ENCODE assay signal across 15 mouse cellular contexts in genomic region chr15:12634921-12635320, GRCm38 (mm10).
A peak's percentile ranks its signal among the peaks of the same experiment; 100 is the strongest.
DNase-seq lines count a peak whose midpoint lies in the region; ATAC-seq lines count a peak whose summit lies in the region.
"Had no signal": no experiment of that assay in that cellular context is flagged by ENCODE, and none has a peak within 500 bp of the region (broad histone marks: within the 10 kb centered on the region; RNA-seq: fewer than 3 reads in every experiment).

No protein-coding gene starts in this region.

- H3K9ac ChIP-seq in hindbrain, embryonic 16.5 days (ENCODE audit: low read depth, low read length): no peak overlapping the region
- no peak overlapping the region for H3K9ac ChIP-seq in hindbrain, embryonic 13.5 days
- no peak overlapping the region for H3K9ac ChIP-seq in neural tube, embryonic 13.5 days
- H3K9ac ChIP-seq: forebrain, postnatal 0 days had no signal

- no peaks in the 10 kb centered on the region for H3K27me3 ChIP-seq in heart, embryonic 10.5 days (ENCODE audit: insufficient read depth, poor library complexity, severe bottlenecking)
- H3K27me3 ChIP-seq in hindbrain, embryonic 16.5 days (replicated peaks; ENCODE audit: control insufficient read depth, insufficient read depth, low read length): no peaks in the 10 kb centered on the region
- H3K27me3 ChIP-seq in hindbrain, embryonic 13.5 days: no peaks in the 10 kb centered on the region
- H3K27me3 ChIP-seq in neural tube, embryonic 13.5 days: no peaks in the 10 kb centered on the region

- intact Hi-C loops in heart, postnatal 25 days (cut with DNase I): no loop called here

- DNase-seq in heart, embryonic 10.5 days (ENCODE audit: low spot score): peak; percentile 66
- no peak for DNase-seq in heart, postnatal 25 days (ENCODE audit: low spot score)
- no peak for DNase-seq in neural tube, embryonic 10.5 days (ENCODE audit: extremely low spot score, low spot score)
- DNase-seq in T-cell, adult 2 months (ENCODE audit: low spot score): no peak
- DNase-seq: adrenal gland, adult 8-10 months; adrenal gland, postnatal 36 days; cerebellum, adult 2 months; cerebellum, postnatal 10 days; forebrain, postnatal 0 days; gastrocnemius, postnatal 14 days; heart, postnatal 10 days; kidney, adult 11 months had no signal

- ATAC-seq in hindbrain, embryonic 16.5 days: peak; percentile 60
- ATAC-seq in hindbrain, embryonic 13.5 days (ENCODE audit: low FRiP score): no peak
- no peak for ATAC-seq in neural tube, embryonic 13.5 days (ENCODE audit: low read depth)
- ATAC-seq: forebrain, postnatal 0 days had no signal

- no peak overlapping the region for H3K4me2 ChIP-seq in hindbrain, embryonic 16.5 days (ENCODE audit: low read length)
- no peak overlapping the region for H3K4me2 ChIP-seq in hindbrain, embryonic 13.5 days
- no peak overlapping the region for H3K4me2 ChIP-seq in neural tube, embryonic 13.5 days

- WGBS in heart, embryonic 10.5 days: 86% methylated on average over 8 of the region's 8 CpGs
- 80% methylated on average over 8 of the region's 8 CpGs for WGBS in hindbrain, embryonic 16.5 days
- 91% methylated on average over 8 of the region's 8 CpGs for WGBS in hindbrain, embryonic 13.5 days
- 81% methylated on average over 8 of the region's 8 CpGs for WGBS in neural tube, embryonic 13.5 days

- no peaks in the 10 kb centered on the region for H3K9me3 ChIP-seq in heart, embryonic 10.5 days
- H3K9me3 ChIP-seq in hindbrain, embryonic 16.5 days (ENCODE audit: control insufficient read depth, low read length): no peaks in the 10 kb centered on the region
- no peaks in the 10 kb centered on the region for H3K9me3 ChIP-seq in hindbrain, embryonic 13.5 days
- H3K9me3 ChIP-seq in neural tube, embryonic 13.5 days: no peaks in the 10 kb centered on the region

- H3K36me3 ChIP-seq in heart, embryonic 10.5 days: no peaks in the 10 kb centered on the region
- no peaks in the 10 kb centered on the region for H3K36me3 ChIP-seq in hindbrain, embryonic 16.5 days (ENCODE audit: control insufficient read depth, insufficient read depth, low read length)
- H3K36me3 ChIP-seq in hindbrain, embryonic 13.5 days: no peaks in the 10 kb centered on the region
- no peaks in the 10 kb centered on the region for H3K36me3 ChIP-seq in neural tube, embryonic 13.5 days

- no peak overlapping the region for H3K4me3 ChIP-seq in heart, embryonic 10.5 days
- no peak overlapping the region for H3K4me3 ChIP-seq in hindbrain, embryonic 16.5 days (ENCODE audit: low read length)
- no peak overlapping the region for H3K4me3 ChIP-seq in hindbrain, embryonic 13.5 days
- no peak overlapping the region for H3K4me3 ChIP-seq in neural tube, embryonic 13.5 days

- H3K4me1 ChIP-seq in heart, embryonic 10.5 days: peaks cover 53% of the 10 kb centered on the region
- H3K4me1 ChIP-seq in hindbrain, embryonic 16.5 days (ENCODE audit: control insufficient read depth, insufficient read depth, low read depth, low read length): no peaks in the 10 kb centered on the region; the same call in 1 of the 2 replicates
- H3K4me1 ChIP-seq in hindbrain, embryonic 13.5 days (replicated peaks): no peaks in the 10 kb centered on the region
- H3K4me1 ChIP-seq in neural tube, embryonic 13.5 days (replicated peaks): no peaks in the 10 kb centered on the region; the same call in 1 of the 2 replicates

- H3K27ac ChIP-seq in heart, embryonic 10.5 days: no peak overlapping the region
- no peak overlapping the region for H3K27ac ChIP-seq in hindbrain, embryonic 16.5 days (ENCODE audit: low read depth, low read length)
- H3K27ac ChIP-seq in hindbrain, embryonic 13.5 days: no peak overlapping the region; the same call in 1 of the 2 replicates
- H3K27ac ChIP-seq in neural tube, embryonic 13.5 days (replicated peaks): peak overlapping the region; percentile 52
